Mouse (Mus musculus) heart, postnatal 4 days (tissue): ENCODE measurements around the gene Sfpq. TPM values are rescaled to one million over a fixed set of nuclear protein-coding genes. Genes with fewer than 3 reads are reported as not detected.
A peak's percentile ranks its signal among the peaks of the same experiment; 100 is the strongest.
"Not testable (repeated sequence)": the region's sequence is repeated elsewhere in the genome, so short reads cannot be mapped to it uniquely, and the experiment has no call there.

ENCODE experiments used
- DNase-seq: peaks from one replicate; pipeline ENCODE4 v3.0.0; 2021
- total RNA-seq, 2 experiments: library from RNA; stranded (reverse); gene quantifications; 2 replicates each; pipeline ENCODE4 v1.2.3; 2021

The Sfpq gene
- 100 to 1,000 TPM; 182 to 205 TPM for total RNA-seq

GRCm38 (mm10) chr4:127021151-127021945 is at the start of gene Sfpq:
Sfpq (plus strand) TSS chr4:127021324.
- peak; percentile 100 for DNase-seq

GRCm38 (mm10) chr4:126977467-126977866 is 43.7 kb upstream of the Sfpq start:
- peak; percentile 53 for DNase-seq

GRCm38 (mm10) chr4:126978706-126979105 is 42.4 kb upstream of the Sfpq start:
- DNase-seq: no peak

GRCm38 (mm10) chr4:126983321-126983720 is 37.8 kb upstream of the Sfpq start:
- DNase-seq: no peak

GRCm38 (mm10) chr4:126983736-126984525 is 37.2 kb upstream of the Sfpq start:
- not testable (repeated sequence) for DNase-seq

GRCm38 (mm10) chr4:126986768-126987167 is 34.4 kb upstream of the Sfpq start:
- DNase-seq: no peak

GRCm38 (mm10) chr4:126988503-126988902 is 32.6 kb upstream of the Sfpq start:
- DNase-seq: no peak

GRCm38 (mm10) chr4:126990553-126990952 is 30.6 kb upstream of the Sfpq start:
- no peak for DNase-seq

GRCm38 (mm10) chr4:126992356-126992755 is 28.8 kb upstream of the Sfpq start:
- DNase-seq: no peak

GRCm38 (mm10) chr4:126999372-126999771 is 21.8 kb upstream of the Sfpq start:
- DNase-seq: not testable (repeated sequence)

GRCm38 (mm10) chr4:127000601-127001105 is 20.5 kb upstream of the Sfpq start:
- no peak for DNase-seq

- no peak for DNase-seq
Observed at GRCm38 (mm10) chr4:127004384-127004783, 16.7 kb upstream of the Sfpq start.

GRCm38 (mm10) chr4:127005113-127005936 is 15.8 kb upstream of the Sfpq start:
- DNase-seq: peak; percentile 51

GRCm38 (mm10) chr4:127015294-127015993 is 5.7 kb upstream of the Sfpq start:
- DNase-seq: peak; percentile 91

- DNase-seq: no peak
Observed at GRCm38 (mm10) chr4:127016366-127016765, 4.8 kb upstream of the Sfpq start.

GRCm38 (mm10) chr4:127020411-127021150 is 543 bp upstream of the Sfpq start:
- no peak for DNase-seq

GRCm38 (mm10) chr4:127021989-127022626 is 984 bp downstream of the Sfpq start:
- DNase-seq: peak; percentile 91

- no peak for DNase-seq
Observed at GRCm38 (mm10) chr4:127023201-127023600, 2.1 kb downstream of the Sfpq start.

- DNase-seq: no peak
Observed at GRCm38 (mm10) chr4:127024240-127024639, 3.1 kb downstream of the Sfpq start.

- no peak for DNase-seq
Observed at GRCm38 (mm10) chr4:127026826-127027225, 5.7 kb downstream of the Sfpq start.
